ENCODE assay signal across 19 mouse cellular contexts in genomic region chr8:103976488-103976887, GRCm38 (mm10).
A peak's percentile ranks its signal among the peaks of the same experiment; 100 is the strongest.
DNase-seq lines count a peak whose midpoint lies in the region; ATAC-seq and TF ChIP-seq lines count a peak whose summit lies in the region.
"Had no signal": no experiment of that assay in that cellular context is flagged by ENCODE, and none has a peak within 500 bp of the region (broad histone marks: within the 10 kb centered on the region; RNA-seq: fewer than 3 reads in every experiment).

No protein-coding gene starts in this region.

- H3K4me2 ChIP-seq in hindbrain, postnatal 0 days (ENCODE audit: low read depth, low read length): no peak overlapping the region
- no peak overlapping the region for H3K4me2 ChIP-seq in hindbrain, embryonic 12.5 days (replicated peaks)
- no peak overlapping the region for H3K4me2 ChIP-seq in neural tube, embryonic 15.5 days
- H3K4me2 ChIP-seq: heart, embryonic 13.5 days; intestine, embryonic 15.5 days; midbrain, embryonic 12.5 days had no signal

- H3K27me3 ChIP-seq in hindbrain, postnatal 0 days (ENCODE audit: insufficient read depth, low read length): no peaks in the 10 kb centered on the region
- H3K27me3 ChIP-seq in hindbrain, embryonic 12.5 days: no peaks in the 10 kb centered on the region
- H3K27me3 ChIP-seq in testis, adult 2 months (ENCODE audit: control insufficient read depth, insufficient read depth, low read length): no peaks in the 10 kb centered on the region
- H3K27me3 ChIP-seq in neural tube, embryonic 15.5 days (replicated peaks): no peaks in the 10 kb centered on the region
- H3K27me3 ChIP-seq: heart, embryonic 13.5 days; intestine, embryonic 15.5 days; midbrain, embryonic 12.5 days had no signal

- no peaks in the 10 kb centered on the region for H3K9me3 ChIP-seq in hindbrain, postnatal 0 days (ENCODE audit: low read length)
- no peaks in the 10 kb centered on the region for H3K9me3 ChIP-seq in hindbrain, embryonic 12.5 days (replicated peaks)
- no peaks in the 10 kb centered on the region for H3K9me3 ChIP-seq in neural tube, embryonic 15.5 days (replicated peaks)
- H3K9me3 ChIP-seq: forebrain, embryonic 10.5 days; heart, embryonic 13.5 days; hindbrain, embryonic 10.5 days; intestine, embryonic 15.5 days; midbrain, embryonic 12.5 days had no signal

- TF ChIP-seq CTCF in hindbrain, postnatal 0 days (IDR thresholded peaks at IDR 0.05; ENCODE audit: low read depth): 0 out of 2 replicates have a peak, but pooled peaks have one; percentile 10
- peak; percentile 47; the same call in 1 of the 2 replicates for TF ChIP-seq CTCF in testis, adult 2 months (IDR thresholded peaks at IDR 0.05; ENCODE audit: control insufficient read depth, insufficient read depth, insufficient replicate concordance, low read depth, low read length)

- H3K4me3 ChIP-seq in hindbrain, postnatal 0 days (ENCODE audit: low read length): no peak overlapping the region
- no peak overlapping the region for H3K4me3 ChIP-seq in hindbrain, embryonic 12.5 days
- H3K4me3 ChIP-seq in testis, adult 2 months (ENCODE audit: control insufficient read depth, low read depth, low read length): no peak overlapping the region
- H3K4me3 ChIP-seq in neural tube, embryonic 15.5 days (replicated peaks): no peak overlapping the region
- H3K4me3 ChIP-seq: forebrain, embryonic 10.5 days; heart, embryonic 13.5 days; hindbrain, embryonic 10.5 days; intestine, embryonic 15.5 days; midbrain, embryonic 12.5 days had no signal

- 75% methylated on average over 6 of the region's 6 CpGs for WGBS in hindbrain, postnatal 0 days
- WGBS in hindbrain, embryonic 12.5 days: 79% methylated on average over 6 of the region's 6 CpGs
- 77% methylated on average over 6 of the region's 6 CpGs for WGBS in neural tube, embryonic 15.5 days

- H3K27ac ChIP-seq in hindbrain, postnatal 0 days: no peak overlapping the region
- no peak overlapping the region for H3K27ac ChIP-seq in hindbrain, embryonic 12.5 days
- H3K27ac ChIP-seq in testis, adult 2 months (ENCODE audit: control insufficient read depth, insufficient read depth, low read depth, low read length): no peak overlapping the region
- H3K27ac ChIP-seq in neural tube, embryonic 15.5 days (replicated peaks): no peak overlapping the region
- H3K27ac ChIP-seq: forebrain, embryonic 10.5 days; heart, embryonic 13.5 days; hindbrain, embryonic 10.5 days; intestine, embryonic 15.5 days; macrophage; midbrain, embryonic 12.5 days had no signal

- ATAC-seq in hindbrain, postnatal 0 days: no peak
- ATAC-seq in hindbrain, embryonic 12.5 days (ENCODE audit: low FRiP score): no peak
- no peak for ATAC-seq in neural tube, embryonic 15.5 days (ENCODE audit: low FRiP score)
- ATAC-seq: intestine, embryonic 15.5 days had no signal

- TF ChIP-seq POLR2A in testis, adult 2 months (IDR thresholded peaks at IDR 0.05; ENCODE audit: control insufficient read depth, low read depth, low read length): no peak

- H3K9ac ChIP-seq in hindbrain, postnatal 0 days (replicated peaks; ENCODE audit: low read length): no peak overlapping the region
- H3K9ac ChIP-seq in hindbrain, embryonic 12.5 days: no peak overlapping the region
- H3K9ac ChIP-seq in neural tube, embryonic 15.5 days (replicated peaks): no peak overlapping the region
- H3K9ac ChIP-seq: heart, embryonic 13.5 days; intestine, embryonic 15.5 days; midbrain, embryonic 12.5 days had no signal

- no peaks in the 10 kb centered on the region for H3K36me3 ChIP-seq in hindbrain, postnatal 0 days (ENCODE audit: insufficient read depth, low read length)
- no peaks in the 10 kb centered on the region for H3K36me3 ChIP-seq in hindbrain, embryonic 12.5 days
- H3K36me3 ChIP-seq in testis, adult 2 months (ENCODE audit: control insufficient read depth, insufficient read depth, low read length): no peaks in the 10 kb centered on the region
- H3K36me3 ChIP-seq in neural tube, embryonic 15.5 days: no peaks in the 10 kb centered on the region
- H3K36me3 ChIP-seq: forebrain, embryonic 10.5 days; heart, embryonic 13.5 days; hindbrain, embryonic 10.5 days; intestine, embryonic 15.5 days; midbrain, embryonic 12.5 days had no signal

- H3K4me1 ChIP-seq in hindbrain, postnatal 0 days (ENCODE audit: insufficient read depth, low read length): no peaks in the 10 kb centered on the region
- H3K4me1 ChIP-seq in hindbrain, embryonic 12.5 days: no peaks in the 10 kb centered on the region
- H3K4me1 ChIP-seq in testis, adult 2 months (ENCODE audit: control insufficient read depth, insufficient read depth, low read length): no peaks in the 10 kb centered on the region
- no peaks in the 10 kb centered on the region for H3K4me1 ChIP-seq in neural tube, embryonic 15.5 days
- H3K4me1 ChIP-seq: forebrain, embryonic 10.5 days; heart, embryonic 13.5 days; hindbrain, embryonic 10.5 days; intestine, embryonic 15.5 days; midbrain, embryonic 12.5 days had no signal

- DNase-seq in hindbrain, postnatal 0 days (ENCODE audit: low spot score): no peak
- DNase-seq in testis, postnatal 10 days (ENCODE audit: low spot score): no peak
- peak; percentile 55 for DNase-seq in ZHBTc4 (ENCODE audit: low read depth, low spot score)
- peak; percentile 55 for DNase-seq in thymus, postnatal 4 days
- no peak for DNase-seq in adrenal gland, postnatal 10 days
- DNase-seq: B cell, adult 2 months; cerebellum, adult 11 months; cerebellum, postnatal 36 days; kidney, postnatal 25 days; right cerebral cortex, postnatal 14 days had no signal

Comparison
In these comparisons a context has a peak if more than half of its experiments do, and no peak if none do; other contexts are left out.
1. DNase-seq: peak in ZHBTc4 (single experiment) and thymus, postnatal 4 days (single experiment); none in hindbrain, postnatal 0 days (single experiment), testis, postnatal 10 days (single experiment) and adrenal gland, postnatal 10 days (single experiment).